Mouse (Mus musculus): Measurements from ENCODE around the gene Chst3. TPM values are rescaled to one million over a fixed set of nuclear protein-coding genes. Genes with fewer than 3 reads are reported as not detected.
"Not testable (repeated sequence)": the region's sequence is repeated elsewhere in the genome, so short reads cannot be mapped to it uniquely, and the experiment has no call there.

Chst3 gene
- total and polyA plus RNA-seq, 3 experiments, result 4.4 to 12.2 (median 7.5) TPM

DNA sequence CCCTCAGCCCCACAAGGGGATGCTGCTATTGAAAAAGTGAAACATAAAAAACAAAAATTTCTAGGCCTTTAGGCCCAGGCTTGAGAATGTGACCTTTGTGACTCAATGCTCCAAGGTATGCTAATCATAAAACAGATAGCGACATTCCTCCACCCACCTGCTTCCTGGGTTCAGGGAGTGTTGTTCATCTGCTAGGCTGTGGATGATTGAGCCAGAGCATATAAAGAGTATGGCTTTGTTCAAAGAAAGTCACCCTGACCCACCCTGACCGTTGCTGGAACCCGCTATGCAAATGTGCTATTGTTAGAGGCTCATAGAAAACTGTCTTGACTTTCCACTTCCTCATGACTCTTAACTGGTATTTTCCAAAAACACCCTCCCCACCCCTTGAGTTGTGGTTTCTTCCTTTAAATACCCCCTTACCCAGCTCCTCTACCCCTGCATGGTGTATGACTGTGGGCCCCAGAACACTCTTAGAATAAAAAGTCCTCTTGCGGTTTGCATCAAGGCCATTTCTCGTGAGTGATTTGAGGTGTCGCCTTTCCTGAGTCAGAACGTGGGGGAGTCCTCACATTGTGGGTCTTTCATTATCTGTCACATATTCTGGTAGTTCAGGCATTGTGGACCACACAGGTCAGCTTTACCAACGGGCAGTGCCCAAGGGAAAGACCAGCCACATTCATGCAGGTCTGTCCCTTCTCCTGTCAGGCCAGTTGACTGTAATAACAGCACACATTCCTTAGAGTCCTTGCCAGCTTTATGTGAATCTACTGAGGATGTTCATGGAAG lies 56.7 kb downstream of the Chst3 start (continued):
- peak; percentile 52 for TF ChIP-seq POLR2A (IDR thresholded peaks at IDR 0.05; ENCODE audit: low read depth, low read length)

DNA sequence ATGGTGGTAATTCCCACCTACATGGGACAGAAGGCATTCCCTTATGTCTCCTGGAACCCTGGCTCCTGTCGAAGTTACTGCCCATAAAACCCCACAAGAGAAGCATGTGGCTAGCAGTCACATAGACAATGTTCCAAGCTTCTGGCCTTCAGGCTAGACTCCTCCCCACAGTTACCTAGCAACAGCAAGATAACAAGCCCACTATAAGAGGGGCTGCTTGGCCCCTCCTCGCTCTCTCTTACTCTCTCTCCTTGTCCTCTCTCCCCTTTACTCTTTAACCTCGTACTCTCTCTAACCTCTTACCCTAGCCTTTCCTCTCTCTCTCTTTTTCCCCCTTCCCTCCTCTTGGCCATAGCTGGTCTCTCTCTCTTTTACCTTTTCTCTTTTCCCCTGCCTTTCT lies 57.7 kb downstream of the Chst3 start:
- Histone ChIP-seq H3K27ac (ENCODE audit: insufficient read depth, low read depth) (peak overlapping the region; percentile 99), H3K4me3 (replicated peaks in 1 of 3; ENCODE audit: low read depth in 2 of 3, low read length in 2 of 3, poor library complexity in 1 of 3) (peak overlapping the region in 2 of 3 experiments; percentile 54 to 57), H3K4me1 (ENCODE audit: control insufficient read depth in 1 of 2, insufficient read depth in 2 of 2) (peaks cover 26 to 73% of the 10 kb centered on the region in 2 experiments), H3K36me3 (replicated peaks in 1 of 2; ENCODE audit: control insufficient read depth in 1 of 2, insufficient read depth in 1 of 2, low read length in 1 of 2) (peaks cover 9 to 28% of the 10 kb centered on the region in 2 experiments), H3K9ac (ENCODE audit: insufficient read depth, low read depth) (peak overlapping the region; percentile 97), H3K4me2 (ENCODE audit: insufficient read depth, low read depth, poor library complexity, severe bottlenecking) (peak overlapping the region; percentile 70)
- TF ChIP-seq CHD1 (IDR thresholded peaks at IDR 0.05; ENCODE audit: low read depth, low read length), result 0 out of 2 replicates have a peak, but pooled peaks have one; percentile 17
- TF ChIP-seq TCF12 (IDR thresholded peaks at IDR 0.05; ENCODE audit: low read depth, low read length), result peak; percentile 39; the same call in 1 of the 2 replicates
- peak; percentile 94 for TF ChIP-seq TBP (conservative IDR thresholded peaks at IDR 0.05; ENCODE audit: low read depth, low read length)
- TF ChIP-seq POLR2A (IDR thresholded peaks at IDR 0.05; ENCODE audit: low read depth, low read length), result peak; percentile 48; the same call in 1 of the 2 replicates
- TF ChIP-seq MYC (IDR thresholded peaks at IDR 0.05; ENCODE audit: low read depth, low read length), result peak; percentile 48; the same call in 1 of the 2 replicates
- TF ChIP-seq MAX (IDR thresholded peaks at IDR 0.05; ENCODE audit: low read length), result peak; percentile 59; the same call in 1 of the 2 replicates
- peak; percentile 55 for DNase-seq (ENCODE audit: extremely low read depth)
- dilution Hi-C loops (cut with MboI; ENCODE audit: extremely low pct_ligation_motif_present, extremely low pct_unique_long_range_greater_than_20kb, low sequenced_read_pairs); H3K27me3 ChIP-seq (replicated peaks); H3K9me3 ChIP-seq (replicated peaks; ENCODE audit: low read length); in situ Hi-C loops (cut with MboI; ENCODE audit: low pct_ligation_motif_present, low pct_unique_long_range_greater_than_20kb, low sequenced_read_pairs); H3K79me2 ChIP-seq (replicated peaks; ENCODE audit: control insufficient read depth, extremely low read depth, insufficient read depth, poor library complexity, severe bottlenecking): not testable (repeated sequence)

DNA sequence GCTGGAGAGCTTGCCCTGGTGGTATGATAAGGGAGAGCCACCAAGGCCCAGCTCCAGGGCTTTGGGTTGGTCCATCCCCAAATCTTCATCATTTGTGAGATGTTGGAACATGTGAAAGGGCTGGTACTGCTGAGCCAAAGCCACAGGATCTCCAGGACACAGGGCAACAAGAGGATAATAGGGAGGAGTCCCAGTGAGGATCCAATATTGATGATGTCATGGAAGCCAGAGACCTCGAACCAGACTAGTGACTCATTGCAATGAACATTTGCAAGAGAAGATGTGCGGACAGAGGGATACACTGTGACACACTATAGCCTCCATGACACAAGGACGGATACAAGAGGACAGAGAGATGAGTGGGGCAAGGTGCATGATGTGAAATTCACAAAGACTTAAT lies 60.9 kb downstream of the Chst3 start:
- TF ChIP-seq ZMIZ1 (IDR thresholded peaks at IDR 0.05; ENCODE audit: low read depth, low read length), result no peak
- no peak for TF ChIP-seq JUND (conservative IDR thresholded peaks at IDR 0.05; ENCODE audit: low read depth, low read length)
- Histone ChIP-seq H3K4me2 (ENCODE audit: insufficient read depth, low read depth, poor library complexity, severe bottlenecking) (no peak overlapping the region), H3K9me3 (replicated peaks; ENCODE audit: low read length) (no peaks in the 10 kb centered on the region), H3K27me3 (replicated peaks) (no peaks in the 10 kb centered on the region), H3K79me2 (replicated peaks; ENCODE audit: control insufficient read depth, extremely low read depth, insufficient read depth, poor library complexity, severe bottlenecking) (peaks cover 9% of the 10 kb centered on the region; the same call in 1 of the 2 replicates), H3K36me3 (replicated peaks in 1 of 2; ENCODE audit: control insufficient read depth in 1 of 2, insufficient read depth in 1 of 2, low read length in 1 of 2) (peaks cover 9 to 37% of the 10 kb centered on the region in 2 experiments), H3K4me3 (replicated peaks in 1 of 3; ENCODE audit: low read depth in 2 of 3, low read length in 2 of 3, poor library complexity in 1 of 3) (no peak overlapping the region), H3K9ac (ENCODE audit: insufficient read depth, low read depth) (no peak overlapping the region), H3K27ac (ENCODE audit: insufficient read depth, low read depth) (no peak overlapping the region), H3K4me1 (ENCODE audit: control insufficient read depth in 1 of 2, insufficient read depth in 2 of 2) (peaks cover 18 to 66% of the 10 kb centered on the region in 2 experiments)
- no peak for DNase-seq (ENCODE audit: extremely low read depth)
- in situ Hi-C loops (cut with MboI; ENCODE audit: low pct_ligation_motif_present, low pct_unique_long_range_greater_than_20kb, low sequenced_read_pairs) (loop anchor here (5.0 kb wide), 1 partner anchor 74 kb away; no protein-coding TSS in a partner anchor), dilution Hi-C loops (cut with MboI; ENCODE audit: extremely low pct_ligation_motif_present, extremely low pct_unique_long_range_greater_than_20kb, low sequenced_read_pairs) (no loop called here)

DNA sequence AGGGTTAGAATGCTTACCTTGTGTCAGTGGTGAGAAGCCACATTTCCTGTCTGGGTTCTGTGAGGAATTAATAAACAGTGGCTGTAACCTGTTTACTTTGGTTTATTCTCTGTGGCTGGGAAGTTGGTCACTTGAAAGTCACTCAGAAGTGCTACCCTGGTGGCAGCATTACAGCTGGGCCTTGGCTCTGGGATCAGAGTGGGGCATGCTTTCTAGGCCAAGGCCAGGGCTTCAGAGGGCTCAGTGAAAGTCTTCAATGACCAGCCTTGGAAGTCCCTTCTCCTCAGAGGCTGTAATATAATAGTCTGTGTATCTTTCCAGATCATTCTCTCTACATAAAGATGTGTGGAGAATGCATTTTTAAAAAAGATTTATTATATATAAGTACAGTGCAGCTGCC lies 63.0 kb downstream of the Chst3 start:
- no peaks in the 10 kb centered on the region for H3K27me3 ChIP-seq (replicated peaks)
- H3K4me1 ChIP-seq (ENCODE audit: control insufficient read depth in 1 of 2, insufficient read depth in 2 of 2), result peaks cover 17 to 77% of the 10 kb centered on the region in 2 experiments
- H3K4me3 ChIP-seq (replicated peaks in 1 of 3; ENCODE audit: low read depth in 2 of 3, low read length in 2 of 3, poor library complexity in 1 of 3), result no peak overlapping the region
- no peak for DNase-seq (ENCODE audit: extremely low read depth)
- H3K4me2 ChIP-seq (ENCODE audit: insufficient read depth, low read depth, poor library complexity, severe bottlenecking), result no peak overlapping the region
- H3K27ac ChIP-seq (ENCODE audit: insufficient read depth, low read depth), result no peak overlapping the region
- H3K79me2 ChIP-seq (replicated peaks; ENCODE audit: control insufficient read depth, extremely low read depth, insufficient read depth, poor library complexity, severe bottlenecking), result peaks cover 7% of the 10 kb centered on the region; the same call in 1 of the 2 replicates
- no peak overlapping the region for H3K9ac ChIP-seq (ENCODE audit: insufficient read depth, low read depth)
- no peaks in the 10 kb centered on the region for H3K9me3 ChIP-seq (replicated peaks; ENCODE audit: low read length)
- peaks cover 9 to 42% of the 10 kb centered on the region in 2 experiments for H3K36me3 ChIP-seq (replicated peaks in 1 of 2; ENCODE audit: control insufficient read depth in 1 of 2, insufficient read depth in 1 of 2, low read length in 1 of 2)
- in situ Hi-C loops (cut with MboI; ENCODE audit: low pct_ligation_motif_present, low pct_unique_long_range_greater_than_20kb, low sequenced_read_pairs) (loop anchor here (5.0 kb wide), 1 partner anchor 76 kb away; no protein-coding TSS in a partner anchor), dilution Hi-C loops (cut with MboI; ENCODE audit: extremely low pct_ligation_motif_present, extremely low pct_unique_long_range_greater_than_20kb, low sequenced_read_pairs) (no loop called here)
- TF ChIP-seq ZNF384 (IDR thresholded peaks at IDR 0.05; ENCODE audit: low read depth, low read length), result no peak
- 0 out of 2 replicates have a peak, but pooled peaks have one; percentile 14 for TF ChIP-seq POLR2A (IDR thresholded peaks at IDR 0.05; ENCODE audit: low read depth, low read length)
